Mouse (Mus musculus) E14TG2a.4 (cell line): ENCODE measurements around the gene Zdhhc18.

Experiments
- CTCF ChIP-seq: conservative IDR thresholded peaks from 2 replicates; pipeline ENCODE4 v1.5.1; 2014; ENCODE audit warnings: low read length
- NANOG ChIP-seq: IDR thresholded peaks from 2 replicates; pipeline ENCODE4 v1.6.1; 2014; ENCODE audit warnings: borderline replicate concordance, low read length, mixed read lengths
- POU5F1 ChIP-seq: IDR thresholded peaks from 2 replicates; pipeline ENCODE4 v1.6.1; 2014; ENCODE audit warnings: low read length, borderline replicate concordance

DNA sequence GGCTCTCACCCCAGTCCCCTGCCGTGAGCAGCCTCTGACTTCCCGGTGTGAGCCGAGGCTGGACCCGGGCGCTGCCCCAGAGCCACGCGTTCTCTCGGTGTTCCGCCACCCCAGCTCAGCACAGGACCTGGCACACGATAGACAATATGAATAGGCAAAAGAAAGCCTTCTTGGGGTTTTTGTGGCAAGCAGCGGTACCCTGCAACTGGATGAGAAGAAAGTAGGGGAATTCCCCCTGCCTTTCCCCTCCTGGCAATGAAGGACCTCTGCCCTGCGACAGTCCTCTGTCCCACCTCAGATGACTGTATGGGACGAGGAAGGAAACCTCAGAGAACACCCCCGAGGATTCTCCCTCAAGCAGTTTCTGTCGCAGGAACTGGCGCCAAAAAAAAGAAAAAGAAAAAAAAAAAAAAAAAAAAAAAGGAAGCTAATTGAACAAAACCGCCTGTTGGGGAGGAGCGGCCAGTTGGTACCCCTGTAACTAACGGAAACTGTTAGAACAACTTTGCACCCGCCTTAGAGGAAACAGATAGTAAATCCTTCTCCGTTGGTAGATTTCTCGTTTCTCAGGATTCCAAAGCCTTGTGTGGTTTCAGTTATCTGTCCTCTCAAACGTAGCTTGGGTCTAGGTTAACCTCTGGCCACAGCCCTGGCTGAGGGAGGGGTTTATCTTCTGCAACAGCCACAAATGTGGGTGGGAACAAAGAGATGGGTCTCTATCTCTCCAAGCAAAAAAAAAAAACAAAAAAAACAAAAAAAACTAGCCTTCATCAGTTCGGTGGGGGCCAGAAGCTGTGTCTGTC is 23.1 kb upstream of the Zdhhc18 start:
- TF ChIP-seq CTCF (no peak), POU5F1 (no peak), NANOG (no peak)
